Mouse (Mus musculus): ENCODE data around the gene H2-T22.

DNA sequence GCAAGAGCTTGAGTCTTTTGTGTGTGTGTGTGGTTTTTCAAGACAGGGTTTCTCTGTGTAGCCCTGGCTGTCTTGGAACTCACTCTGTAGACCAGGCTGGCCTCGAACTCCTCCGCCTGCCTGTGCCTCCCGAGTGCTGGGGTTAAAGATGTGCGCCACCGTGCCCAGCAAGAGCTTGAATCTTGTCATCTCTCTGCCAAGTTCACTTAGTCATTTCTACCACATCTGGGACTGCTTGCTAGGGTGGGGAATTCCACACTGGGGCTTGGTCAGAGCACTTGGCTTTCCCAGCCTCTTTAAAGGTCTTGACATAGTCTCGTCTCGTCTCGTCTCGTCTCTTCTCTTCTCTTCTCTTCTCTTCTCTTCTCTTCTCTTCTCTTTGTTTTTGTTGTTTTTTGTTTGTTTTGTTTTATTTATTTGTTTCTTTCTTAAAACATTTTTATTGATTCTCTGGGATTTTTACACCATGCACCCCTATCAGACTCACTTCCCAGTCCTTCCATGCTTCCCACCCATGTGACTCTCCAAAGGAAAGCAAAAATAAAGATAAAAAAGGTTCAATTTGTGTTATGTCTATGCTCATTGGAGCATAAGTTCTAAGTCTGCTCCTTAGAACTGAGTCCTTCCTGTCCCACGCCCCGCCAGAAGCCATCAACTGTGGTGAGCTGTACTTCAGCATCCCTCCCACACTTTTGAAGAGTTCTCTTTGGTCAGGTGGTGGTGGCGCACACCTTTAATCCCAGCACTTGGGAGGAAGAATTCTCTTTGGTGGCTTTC is 41.2 kb downstream of the H2-T22 start:
- TF ChIP-seq CTCF (IDR thresholded peaks at IDR 0.05; ENCODE audit: low read depth, low read length) (no peak), GATA1 (IDR thresholded peaks at IDR 0.05; ENCODE audit: borderline replicate concordance, low read length) (no peak), POLR2AphosphoS5 (IDR thresholded peaks at IDR 0.05; ENCODE audit: insufficient replicate concordance, low read depth, low read length) (no peak), TAL1 (conservative IDR thresholded peaks at IDR 0.05; ENCODE audit: low read depth, low read length) (no peak), GATA2 (IDR thresholded peaks at IDR 0.05; ENCODE audit: borderline replicate concordance, low read depth, low read length) (no peak)
